Mouse (Mus musculus) stomach, postnatal 0 days (tissue): ENCODE data around the gene Tmem107. TPM values are rescaled to one million over a fixed set of nuclear protein-coding genes. Genes with fewer than 3 reads are reported as not detected.

Source experiments
- ATAC-seq: fragments of 200-750 bp; cut with Nextera tagmentation; 2 replicates; pipeline ENCODE4 v1.8.0; 2017; ENCODE audit not compliant: low FRiP score, low TSS enrichment
- DNase-seq: peaks from one replicate; pipeline ENCODE4 v3.0.0-alpha.2; 2016; ENCODE audit warnings: low spot score
- H3K27ac ChIP-seq: fragments of 300-500 bp; sonication (generic); replicated peaks from 2 replicates; pipeline ENCODE4 v1.5.1; 2014; ENCODE audit warnings: mild to moderate bottlenecking, control low read depth
- H3K27me3 ChIP-seq: fragments of 300-500 bp; sonication (generic); 2 replicates; pipeline ENCODE4 v1.6.1; 2014; ENCODE audit warnings: low read length; ENCODE audit not compliant: control insufficient read depth, insufficient read depth
- H3K36me3 ChIP-seq: fragments of 300-500 bp; sonication (generic); 2 replicates; pipeline ENCODE4 v1.6.1; 2014; ENCODE audit warnings: low read length, mixed read lengths; ENCODE audit not compliant: control insufficient read depth, insufficient read depth
- H3K4me1 ChIP-seq: fragments of 300-500 bp; sonication (generic); replicated peaks from 2 replicates; pipeline ENCODE4 v1.6.1; 2014; ENCODE audit warnings: antibody characterized with exemption; ENCODE audit not compliant: control insufficient read depth, insufficient read depth
- H3K4me2 ChIP-seq: fragments of 300-500 bp; sonication (generic); replicated peaks from 2 replicates; pipeline ENCODE4 v1.6.1; 2014; ENCODE audit warnings: low read depth, mild to moderate bottlenecking, control low read depth, moderate library complexity
- H3K4me3 ChIP-seq: fragments of 300-500 bp; sonication (generic); 2 replicates; pipeline ENCODE4 v1.5.1; 2014; ENCODE audit warnings: low read depth, low read length, control low read depth
- H3K9ac ChIP-seq: fragments of 300-500 bp; sonication (generic); 2 replicates; pipeline ENCODE4 v1.6.1; 2014; ENCODE audit warnings: mild to moderate bottlenecking, low read length, control low read depth, mixed read lengths
- H3K9me3 ChIP-seq: fragments of 300-500 bp; sonication (generic); 2 replicates; pipeline ENCODE4 v1.6.1; 2016; ENCODE audit warnings: low read length; ENCODE audit not compliant: control insufficient read depth
- CTCF ChIP-seq: IDR thresholded peaks from 2 replicates; pipeline ENCODE4 v1.5.1; 2016; ENCODE audit warnings: antibody characterized with exemption, low read depth, mild to moderate bottlenecking, moderate library complexity
- EP300 ChIP-seq: optimal IDR thresholded peaks from 2 replicates; pipeline ENCODE3; 2016; ENCODE audit warnings: antibody characterized with exemption
- WGBS: fragments of 180-500 bp; shearing (Covaris S2); extraction: QIAGEN DNeasy Blood & Tissue Kit; methylation state at CpG from one replicate; pipeline ENCODE4 v1.1.7; 2014; 5-methylcytosine and 5-hydroxymethylcytosine counted together
- polyA plus RNA-seq: library from polyadenylated mRNA; unstranded; fragments of >200 nt; fragmentation: Nextera tagmentation; extraction: Ambion mirVana; gene quantifications from 2 replicates; pipeline ENCODE4 v1.2.1, GENCODE M21; 2015

Tmem107 gene
- polyA plus RNA-seq, 1 experiment from 2014 or later: 30.8 TPM

DNA sequence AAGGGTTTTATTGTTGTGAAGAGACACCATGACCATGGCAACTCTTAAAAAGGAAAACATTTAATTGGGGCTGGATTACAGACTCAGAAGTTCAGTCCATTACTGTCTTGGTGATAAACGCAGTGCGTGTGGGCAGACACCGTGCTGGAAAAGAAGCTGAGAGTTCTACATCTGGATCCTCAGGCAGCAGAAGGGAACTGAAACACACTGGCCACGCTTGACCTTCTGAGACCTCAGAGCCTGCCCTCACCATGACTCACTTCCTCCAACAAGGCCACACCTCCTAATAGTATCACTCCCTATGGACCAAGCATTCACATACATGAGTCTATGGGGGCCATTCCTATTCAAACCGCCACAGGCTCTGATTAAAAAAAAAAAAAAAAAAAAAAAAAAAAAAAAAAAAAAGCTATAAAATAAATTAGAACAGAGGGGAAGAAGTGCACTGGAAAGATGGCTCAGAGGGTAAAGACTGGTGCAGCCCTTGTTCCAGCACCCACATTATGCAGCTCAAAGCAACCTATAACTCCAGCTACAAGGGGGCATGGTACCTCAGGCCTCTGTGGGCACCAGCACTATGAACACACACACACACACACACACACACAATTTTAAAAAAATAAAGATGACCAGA lies 8.3 kb downstream of the Tmem107 start:
- no peaks in the 10 kb centered on the region for H3K4me1 ChIP-seq
- 58% methylated on average over 5 of the region's 5 CpGs for WGBS
- H3K4me3 ChIP-seq: no peak overlapping the region
- ATAC-seq (peak; percentile 58), DNase-seq (no peak)
- H3K36me3 ChIP-seq: no peaks in the 10 kb centered on the region
- H3K27me3 ChIP-seq: no peaks in the 10 kb centered on the region
- no peaks in the 10 kb centered on the region for H3K9me3 ChIP-seq
- no peak overlapping the region for H3K27ac ChIP-seq
- no peak for TF ChIP-seq EP300
- no peak for TF ChIP-seq CTCF
- H3K9ac ChIP-seq: no peak overlapping the region
- no peak overlapping the region for H3K4me2 ChIP-seq

- Histone ChIP-seq H3K9ac (no peak overlapping the region), H3K27ac (no peak overlapping the region), H3K4me3 (no peak overlapping the region), H3K36me3 (no peaks in the 10 kb centered on the region), H3K27me3 (no peaks in the 10 kb centered on the region), H3K4me2 (no peak overlapping the region), H3K9me3 (no peaks in the 10 kb centered on the region), H3K4me1 (no peaks in the 10 kb centered on the region)
- DNase-seq: no peak
- TF ChIP-seq EP300: no peak
- TF ChIP-seq CTCF: no peak
- 0 out of 2 replicates have a peak, but pooled peaks have one; percentile 43 for ATAC-seq
- WGBS: 77% methylated on average over 15 of the region's 15 CpGs
Observed at GRCm38 (mm10) chr11:69080102-69080854, 9.7 kb downstream of the Tmem107 start.

DNA sequence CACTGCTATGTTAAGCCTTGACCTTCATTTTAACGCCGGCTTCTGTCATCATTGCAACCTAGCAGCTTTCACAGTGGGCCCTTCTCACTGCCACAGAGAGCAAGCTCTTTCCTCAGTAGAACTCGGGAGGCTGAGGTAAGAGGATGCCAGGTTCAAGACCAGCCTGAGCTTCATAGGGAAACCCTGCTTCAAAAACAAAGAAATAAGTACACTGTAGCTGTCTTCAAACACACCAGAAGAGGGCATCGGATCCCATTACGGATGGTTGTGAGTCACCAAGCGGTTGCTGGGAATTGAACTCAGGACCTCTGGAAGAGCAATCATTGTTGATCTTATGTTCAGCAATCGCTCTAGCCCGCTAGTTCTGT lies 10.2 kb downstream of the Tmem107 start:
- ATAC-seq (no peak), DNase-seq (no peak)
- Histone ChIP-seq H3K27me3 (no peaks in the 10 kb centered on the region), H3K4me1 (no peaks in the 10 kb centered on the region), H3K27ac (no peak overlapping the region), H3K9ac (no peak overlapping the region), H3K36me3 (no peaks in the 10 kb centered on the region), H3K4me3 (no peak overlapping the region), H3K9me3 (no peaks in the 10 kb centered on the region), H3K4me2 (no peak overlapping the region)
- TF ChIP-seq CTCF (no peak), EP300 (no peak)
- WGBS: 89% methylated on average over 8 of the region's 8 CpGs

DNA sequence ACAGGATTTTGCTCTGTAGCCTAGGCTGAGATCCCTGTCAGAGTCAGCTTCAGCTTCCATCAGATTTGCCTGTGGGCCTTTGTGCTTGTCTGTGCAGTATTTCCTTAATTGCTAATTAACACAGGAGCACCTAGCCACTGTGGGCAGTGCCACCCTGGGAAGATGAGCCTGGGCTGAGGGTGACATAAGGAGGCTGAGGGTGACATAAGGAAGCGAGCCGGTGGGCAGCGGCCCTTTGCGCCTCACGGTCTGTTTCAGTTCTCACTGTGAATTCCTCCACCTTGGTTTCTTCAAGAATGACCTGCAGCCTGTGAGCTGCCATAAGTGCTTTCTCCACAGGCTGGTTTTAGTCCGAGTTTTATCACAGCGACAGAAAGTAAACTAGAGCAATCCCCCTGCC lies 11.0 kb downstream of the Tmem107 start:
- no peaks in the 10 kb centered on the region for H3K9me3 ChIP-seq
- H3K4me3 ChIP-seq: no peak overlapping the region
- no peak overlapping the region for H3K9ac ChIP-seq
- no peaks in the 10 kb centered on the region for H3K36me3 ChIP-seq
- H3K4me1 ChIP-seq: no peaks in the 10 kb centered on the region
- 78% methylated on average over 7 of the region's 7 CpGs for WGBS
- no peak for DNase-seq
- TF ChIP-seq EP300 (no peak), CTCF (no peak)
- H3K4me2 ChIP-seq: no peak overlapping the region
- no peak for ATAC-seq
- no peak overlapping the region for H3K27ac ChIP-seq
- no peaks in the 10 kb centered on the region for H3K27me3 ChIP-seq

DNA sequence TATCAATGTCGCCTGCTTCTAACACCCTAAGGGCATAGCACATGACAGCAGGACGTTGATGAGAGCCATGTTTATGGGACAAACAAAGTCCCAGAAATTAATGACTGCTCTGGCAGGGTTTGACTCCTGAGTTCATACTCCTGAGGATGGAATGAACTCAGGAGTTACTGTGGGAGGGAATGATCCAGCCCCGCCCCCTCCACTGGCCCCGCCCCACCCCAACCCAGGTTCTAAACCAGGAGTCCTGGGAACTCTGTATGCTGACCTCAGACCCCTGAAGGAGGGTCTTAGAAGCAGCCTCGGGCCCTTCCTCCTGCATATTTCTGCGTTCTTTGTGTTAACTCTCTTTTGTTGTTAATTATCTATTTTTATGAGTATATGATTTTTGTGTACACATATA lies 15.0 kb downstream of the Tmem107 start:
- TF ChIP-seq CTCF (no peak), EP300 (no peak)
- H3K4me2 ChIP-seq: no peak overlapping the region
- no peak overlapping the region for H3K27ac ChIP-seq
- DNase-seq (peak; percentile 20), ATAC-seq (no peak)
- WGBS: 70% methylated on average over 6 of the region's 6 CpGs
- H3K4me3 ChIP-seq: no peak overlapping the region
- H3K9me3 ChIP-seq: no peaks in the 10 kb centered on the region
- H3K27me3 ChIP-seq: no peaks in the 10 kb centered on the region
- no peak overlapping the region for H3K9ac ChIP-seq
- peaks cover 7% of the 10 kb centered on the region; the same call in 1 of the 2 replicates for H3K36me3 ChIP-seq
- H3K4me1 ChIP-seq: peaks cover 7% of the 10 kb centered on the region; the same call in 1 of the 2 replicates

GRCm38 (mm10) chr11:69086390-69086789 lies 15.8 kb downstream of the Tmem107 start:
- no peak for TF ChIP-seq EP300
- TF ChIP-seq CTCF: no peak
- 38% methylated on average over 6 of the region's 6 CpGs for WGBS
- Histone ChIP-seq H3K4me1 (peaks cover 7% of the 10 kb centered on the region; the same call in 1 of the 2 replicates), H3K9ac (0 out of 2 replicates have a peak overlapping the region, but pooled peaks have one; percentile 13), H3K4me2 (no peak overlapping the region), H3K4me3 (no peak overlapping the region), H3K27me3 (no peaks in the 10 kb centered on the region), H3K9me3 (no peaks in the 10 kb centered on the region), H3K27ac (peak overlapping the region; percentile 97), H3K36me3 (peaks cover 7% of the 10 kb centered on the region; the same call in 1 of the 2 replicates)
- no peak for ATAC-seq
- peak; percentile 14 for DNase-seq
